Mouse (Mus musculus) ovary, postnatal 14 days (tissue): ENCODE results near the gene St6galnac6.

Experiments
- DNase-seq: peaks from one replicate; pipeline ENCODE4 v3.0.0; 2022; ENCODE audit warnings: low spot score

St6galnac6 gene

DNA sequence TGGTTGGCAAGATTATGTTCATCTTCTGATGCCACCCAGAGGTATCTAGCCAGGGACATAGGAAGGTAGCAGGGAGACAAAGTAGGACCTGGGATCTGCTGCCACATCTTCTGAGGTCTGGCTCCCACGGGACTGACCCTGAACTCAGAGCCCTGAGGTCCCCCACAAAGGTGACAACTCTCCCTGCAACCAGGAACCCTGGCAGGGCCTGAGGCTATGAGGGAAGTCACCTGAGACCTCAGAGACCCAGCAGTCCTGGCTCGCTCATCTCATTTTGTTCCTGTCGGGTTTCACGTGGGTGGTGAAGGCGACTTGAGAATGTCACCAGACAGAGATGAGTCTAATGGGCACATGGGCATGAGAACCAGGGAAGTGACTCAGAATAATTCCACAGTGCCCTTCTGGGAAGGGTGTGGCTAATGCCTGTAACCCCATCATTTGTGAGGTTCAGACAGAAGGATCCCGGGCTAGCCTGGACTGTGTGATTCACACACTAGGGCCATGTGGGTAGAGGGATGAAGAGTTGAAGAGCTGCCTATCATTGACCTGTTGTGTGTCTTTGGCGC, 14.3 kb upstream of the St6galnac6 start:
- DNase-seq: no peak

DNA sequence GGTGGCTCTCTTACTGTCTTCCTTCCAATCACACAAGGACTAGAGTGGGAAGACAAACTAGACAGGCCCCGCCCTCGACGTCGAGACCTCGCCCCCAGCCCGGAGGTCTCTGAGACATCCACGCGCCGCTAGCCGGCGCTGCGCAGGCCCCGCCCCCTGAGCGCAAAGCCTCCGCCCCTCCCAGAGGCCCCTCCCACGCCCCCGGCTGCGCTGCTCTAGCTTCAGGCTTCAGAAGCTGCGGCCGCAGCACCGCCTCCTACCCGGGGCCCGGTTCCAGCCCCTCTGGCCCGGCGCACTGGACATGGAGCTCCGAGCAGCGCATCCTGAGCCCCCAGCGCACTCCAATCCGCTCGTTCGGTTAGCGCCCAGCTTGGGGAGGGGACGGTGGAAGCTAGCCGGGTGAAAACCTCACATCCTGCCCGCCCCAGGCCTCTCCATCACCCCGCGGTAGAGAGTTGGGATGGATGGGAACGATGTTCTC, 12.6 kb upstream of the St6galnac6 start, which contains the start of gene St6galnac4:
Gene St6galnac4, plus strand, starts transcription at position 225 of the 481 bp plus-strand sequence.
- peak; percentile 77 for DNase-seq

DNA sequence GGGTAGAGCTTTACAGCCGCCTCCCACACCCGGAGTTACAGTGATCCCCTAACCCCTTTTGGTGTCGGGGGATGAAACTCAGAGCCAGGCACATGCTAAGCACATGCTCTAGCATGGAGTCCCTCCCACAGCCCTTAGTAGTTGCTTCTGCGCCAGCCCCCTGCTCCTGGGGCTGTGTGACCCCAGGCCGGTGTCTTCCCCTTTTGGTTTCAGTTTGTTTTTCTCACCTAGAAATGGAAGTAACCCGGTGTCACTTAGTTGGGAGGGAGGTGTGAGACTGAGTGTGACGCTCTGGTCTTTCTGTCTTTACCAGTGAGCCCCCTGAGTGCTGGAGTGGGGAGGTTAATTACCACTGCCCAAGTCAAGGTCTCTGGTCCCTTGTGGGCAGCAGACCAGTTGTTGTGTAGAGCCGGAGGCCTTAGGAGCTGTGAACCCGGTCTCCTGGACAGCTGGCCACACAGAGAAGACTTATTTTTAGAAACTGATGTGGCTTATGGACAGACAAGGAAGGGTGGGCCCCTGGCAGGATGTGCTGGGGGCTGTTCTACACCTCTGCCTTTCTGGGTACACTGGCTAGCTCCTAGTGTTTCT, 11.7 kb upstream of the St6galnac6 start:
- no peak for DNase-seq

DNA sequence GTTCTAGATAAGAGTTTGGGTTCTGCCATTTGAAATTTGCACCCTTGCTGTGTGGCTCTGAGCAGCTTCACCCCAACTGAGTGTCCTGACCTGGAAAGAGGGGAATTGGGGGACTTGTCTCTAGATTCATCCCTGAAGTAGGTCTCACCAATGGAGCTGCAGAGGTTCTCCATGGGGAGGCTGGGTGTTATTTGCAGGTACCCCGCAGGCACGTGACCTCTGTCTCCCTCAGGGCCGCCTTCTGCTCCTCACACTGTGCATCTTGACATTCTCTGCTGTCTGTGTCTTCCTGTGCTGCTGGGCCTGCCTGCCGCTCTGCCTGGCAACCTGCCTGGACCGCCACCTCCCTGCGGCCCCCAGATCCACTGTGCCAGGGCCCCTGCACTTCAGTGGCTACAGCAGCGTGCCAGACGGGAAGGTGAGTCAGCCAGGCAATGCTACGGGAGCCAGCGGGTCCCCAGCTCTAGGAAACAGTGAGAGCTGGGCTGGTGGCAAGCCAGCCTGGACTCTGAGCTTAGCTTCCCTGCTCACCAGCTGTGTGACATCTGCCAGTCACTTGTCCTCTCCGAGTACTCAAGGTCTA, 10.2 kb upstream of the St6galnac6 start:
- no peak for DNase-seq

DNA sequence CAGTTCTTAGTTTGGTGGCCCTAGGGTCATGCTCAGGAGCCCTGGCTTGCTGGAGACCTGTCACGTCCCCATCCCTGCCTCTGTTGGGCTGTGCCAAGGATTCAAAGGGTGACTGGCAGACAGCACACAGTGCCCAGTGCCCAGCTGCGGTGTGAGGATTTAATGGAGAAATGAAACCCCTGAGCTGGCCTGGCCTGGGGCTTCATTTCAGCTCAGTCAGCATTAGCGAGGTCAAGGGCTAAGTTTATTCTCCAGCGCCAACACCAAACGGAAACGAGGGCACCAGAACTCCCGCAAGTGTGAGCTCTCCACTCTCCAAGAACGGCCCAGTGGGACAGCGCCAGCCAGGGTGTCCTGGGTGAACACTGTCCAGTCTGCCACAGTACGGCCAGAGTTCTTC, 9.3 kb upstream of the St6galnac6 start:
- DNase-seq: no peak

DNA sequence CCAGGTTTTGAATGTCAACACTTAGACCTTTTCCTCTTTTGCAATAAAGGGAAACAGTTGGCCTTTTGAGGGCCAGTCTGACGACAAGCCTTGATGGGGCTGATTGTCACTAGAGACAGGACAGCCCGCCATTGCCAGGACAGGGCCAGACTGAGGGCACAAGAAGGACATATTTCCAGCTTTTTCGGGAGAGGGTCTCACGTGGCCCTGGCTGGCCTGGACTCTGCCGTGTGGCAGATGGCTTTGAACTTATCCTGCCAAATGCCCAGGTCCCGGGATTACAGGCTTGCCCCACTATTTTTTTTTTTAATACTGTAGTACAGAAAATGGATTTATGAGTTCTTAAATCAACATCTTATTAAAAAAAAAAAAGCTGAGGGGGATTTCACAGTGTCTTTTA, 8.3 kb upstream of the St6galnac6 start:
- no peak for DNase-seq

DNA sequence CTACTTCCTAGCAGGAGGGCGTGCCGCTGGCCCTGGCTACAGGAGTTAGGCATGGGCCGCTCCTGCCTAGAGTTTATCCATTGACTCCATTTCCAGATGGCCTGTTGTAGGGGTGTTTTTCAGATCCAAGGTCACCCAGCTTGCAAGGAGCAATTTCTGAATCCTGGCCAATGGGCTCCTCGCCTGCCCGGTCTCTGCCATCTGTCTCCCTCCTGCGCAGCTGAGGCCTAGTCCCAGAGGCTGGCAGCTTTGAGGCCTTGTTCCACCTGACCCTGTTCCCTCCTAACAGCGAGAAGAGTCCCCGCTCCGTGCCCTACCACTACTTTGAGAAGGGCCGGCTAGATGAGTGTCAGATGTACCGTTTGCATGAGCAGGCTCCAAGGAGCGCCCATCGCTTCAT, 2.8 kb upstream of the St6galnac6 start:
- no peak for DNase-seq

DNA sequence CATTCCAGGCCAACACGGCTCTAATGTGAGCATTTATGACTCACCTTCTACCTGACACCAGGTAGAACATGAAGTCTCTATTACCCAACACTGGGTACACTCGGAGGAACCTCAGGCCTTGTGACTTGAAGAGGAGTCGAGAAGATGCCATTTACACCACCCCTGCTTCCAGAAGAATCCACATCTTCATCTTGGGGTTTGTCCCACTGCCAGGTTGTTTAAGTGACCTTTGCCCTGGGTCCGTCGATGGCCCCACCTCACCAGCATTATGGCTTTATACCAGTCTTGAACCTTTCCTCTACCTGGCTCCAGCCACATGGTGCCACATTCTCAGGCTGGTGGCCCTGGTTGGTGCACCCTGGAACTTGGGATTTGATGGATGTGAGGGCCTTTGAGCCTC, 2.3 kb upstream of the St6galnac6 start:
- no peak for DNase-seq

DNA sequence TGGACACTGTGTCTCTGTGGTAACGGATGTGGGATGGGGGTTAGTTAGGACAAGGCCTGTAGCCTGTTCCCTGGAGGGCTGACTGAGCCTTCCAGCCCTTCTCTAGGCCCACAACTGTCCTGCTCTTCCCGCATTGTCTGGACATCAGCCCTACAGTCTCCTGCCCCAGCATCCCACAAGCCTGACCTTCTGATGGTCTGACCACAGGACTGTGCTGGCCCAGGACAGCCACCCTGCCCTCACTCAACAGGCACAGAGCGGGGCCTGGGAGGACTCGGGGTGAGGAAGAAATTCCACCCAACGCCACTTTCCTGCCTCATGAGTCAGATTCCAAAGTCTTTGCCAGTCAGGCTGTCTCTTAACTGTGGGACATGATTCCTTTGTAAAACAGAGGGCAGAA, 1.8 kb upstream of the St6galnac6 start:
- no peak for DNase-seq

DNA sequence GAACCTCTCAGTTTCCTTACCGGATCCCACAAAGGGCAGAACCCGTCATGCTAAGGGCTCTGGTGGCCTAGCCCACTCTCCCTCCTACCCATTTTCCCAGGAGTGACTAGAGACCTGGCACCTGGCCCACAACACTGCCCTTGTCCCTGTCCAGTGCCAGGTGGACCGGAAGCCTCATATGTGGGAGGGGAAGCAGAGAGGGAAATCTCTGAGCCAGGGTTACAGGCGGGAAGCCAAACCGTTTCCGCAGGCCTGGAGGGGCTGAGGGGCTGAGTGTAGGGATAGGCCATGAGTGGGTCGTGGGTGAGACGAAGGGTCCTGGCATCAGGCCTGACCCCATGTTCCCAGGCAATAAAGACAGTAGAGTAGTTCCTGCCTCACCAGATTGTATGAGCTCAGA, 1.0 kb upstream of the St6galnac6 start:
- no peak for DNase-seq

DNA sequence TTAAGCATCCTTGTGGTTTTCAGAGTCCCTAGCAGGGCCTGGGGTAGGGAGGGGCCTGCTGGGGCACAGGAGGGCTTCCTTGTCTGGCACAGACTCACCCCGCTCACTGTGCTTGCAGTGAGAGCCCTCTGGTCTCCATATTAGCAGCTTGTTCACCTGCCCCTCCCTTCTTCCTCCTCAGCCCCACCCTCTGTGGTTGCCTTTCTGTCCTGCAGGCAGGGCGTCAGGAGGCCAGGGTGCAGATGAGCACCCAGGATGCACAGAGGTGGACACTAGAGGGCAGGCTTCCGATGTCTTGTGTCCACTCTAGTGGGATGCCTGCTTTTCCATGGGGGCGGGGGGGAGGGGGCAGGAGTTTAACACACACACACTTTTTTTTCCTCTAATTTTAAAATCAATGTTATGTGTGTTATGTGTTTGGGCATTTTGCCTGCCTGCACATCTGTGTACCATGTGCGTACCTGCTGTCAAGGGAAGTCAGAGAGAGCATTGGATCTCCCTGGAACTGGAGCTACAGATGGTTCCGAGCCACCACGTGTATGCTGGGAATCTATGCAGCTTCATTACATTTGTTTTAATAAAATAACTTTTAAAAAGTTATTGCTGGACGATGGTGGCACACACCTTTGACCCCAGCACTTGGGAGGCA, 2.0 kb downstream of the St6galnac6 start:
- no peak for DNase-seq

DNA sequence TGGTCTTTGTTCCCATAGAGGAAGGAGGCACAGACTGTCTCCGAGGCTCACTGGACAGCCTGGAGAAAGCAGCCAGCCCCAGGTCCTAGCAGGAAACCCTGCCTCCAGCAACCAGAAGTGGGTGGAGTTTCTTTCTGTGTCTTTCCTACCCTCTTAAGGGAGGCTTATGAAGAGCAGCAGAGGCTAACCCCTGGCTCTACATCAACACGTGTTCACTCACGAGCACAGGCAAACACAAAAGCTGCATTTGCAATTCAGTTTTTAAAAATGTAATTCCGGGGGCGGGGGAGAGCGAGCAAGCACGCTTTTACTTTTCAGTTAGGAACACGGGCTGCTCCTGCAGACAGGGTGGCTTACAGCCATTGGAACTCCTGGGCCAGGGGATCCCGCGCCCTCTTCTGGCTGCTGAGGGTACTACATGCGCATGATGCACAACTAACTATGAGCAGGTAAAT, 3.1 kb downstream of the St6galnac6 start:
- peak; percentile 93 for DNase-seq

DNA sequence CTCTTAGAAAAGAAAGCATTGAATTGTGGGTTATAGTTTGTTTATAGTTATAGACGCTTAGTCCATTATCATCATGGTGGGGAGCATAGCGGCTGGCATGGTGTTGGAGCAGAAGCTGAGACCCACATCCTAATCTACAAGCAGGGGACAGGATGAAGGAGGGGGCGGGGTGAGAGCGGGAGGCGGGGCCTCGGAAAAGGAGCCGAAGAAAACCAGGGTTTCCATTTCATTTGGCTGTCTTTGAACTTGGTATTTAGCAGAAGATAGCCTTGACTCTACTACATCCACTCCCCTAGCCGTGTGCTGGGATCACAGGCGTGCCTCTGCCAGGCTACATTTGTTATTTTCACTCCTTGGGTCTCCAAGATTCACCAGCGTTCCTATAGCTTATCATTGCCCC, 5.1 kb downstream of the St6galnac6 start:
- no peak for DNase-seq

DNA sequence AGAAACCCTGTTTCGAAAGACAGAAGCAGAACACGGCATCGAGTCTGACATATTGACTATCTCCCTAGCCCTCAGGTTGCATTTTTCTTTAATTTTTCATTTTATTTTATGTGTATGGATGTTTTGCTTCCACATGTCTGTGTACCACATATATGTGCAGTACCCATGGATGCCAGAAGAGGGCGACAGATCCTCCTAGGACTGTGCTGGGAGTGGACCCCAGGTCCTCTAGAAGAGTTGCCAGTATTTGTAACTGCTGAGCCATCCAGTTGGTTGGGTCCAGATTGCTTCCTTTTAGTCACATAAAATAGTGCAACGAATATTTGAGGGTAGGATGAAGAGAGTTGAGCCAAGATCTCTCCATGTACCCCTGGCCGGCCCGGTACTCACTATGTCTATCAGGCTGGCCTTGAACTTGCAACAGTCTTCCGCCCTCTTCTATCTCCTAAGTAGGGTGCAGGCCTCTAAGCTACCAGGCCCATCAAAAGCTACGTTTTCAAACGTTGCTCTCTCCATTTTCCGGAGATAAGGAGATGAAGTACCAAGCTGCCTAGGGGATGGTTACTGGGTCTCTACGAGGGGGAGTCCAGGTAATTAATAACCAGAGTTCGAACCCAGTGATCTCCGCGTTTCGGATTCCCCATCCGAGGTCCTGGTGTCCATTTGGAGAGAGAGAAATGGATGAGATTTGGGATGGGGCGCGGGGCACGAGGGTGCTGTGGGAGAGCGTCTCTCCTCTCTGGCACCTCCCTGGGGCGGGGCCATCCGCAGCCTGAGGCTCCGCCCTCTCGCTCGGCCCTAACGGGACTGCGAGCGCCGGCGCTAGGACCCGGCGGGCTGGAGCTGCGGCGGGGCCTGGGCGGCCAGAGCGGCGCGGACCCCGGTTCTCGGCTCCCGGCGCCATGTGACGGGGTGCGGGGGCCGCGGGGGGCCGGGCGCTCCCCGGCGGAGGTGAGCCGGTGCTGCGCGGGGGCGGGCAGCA, 6.9 kb downstream of the St6galnac6 start:
- peak; percentile 76 for DNase-seq

DNA sequence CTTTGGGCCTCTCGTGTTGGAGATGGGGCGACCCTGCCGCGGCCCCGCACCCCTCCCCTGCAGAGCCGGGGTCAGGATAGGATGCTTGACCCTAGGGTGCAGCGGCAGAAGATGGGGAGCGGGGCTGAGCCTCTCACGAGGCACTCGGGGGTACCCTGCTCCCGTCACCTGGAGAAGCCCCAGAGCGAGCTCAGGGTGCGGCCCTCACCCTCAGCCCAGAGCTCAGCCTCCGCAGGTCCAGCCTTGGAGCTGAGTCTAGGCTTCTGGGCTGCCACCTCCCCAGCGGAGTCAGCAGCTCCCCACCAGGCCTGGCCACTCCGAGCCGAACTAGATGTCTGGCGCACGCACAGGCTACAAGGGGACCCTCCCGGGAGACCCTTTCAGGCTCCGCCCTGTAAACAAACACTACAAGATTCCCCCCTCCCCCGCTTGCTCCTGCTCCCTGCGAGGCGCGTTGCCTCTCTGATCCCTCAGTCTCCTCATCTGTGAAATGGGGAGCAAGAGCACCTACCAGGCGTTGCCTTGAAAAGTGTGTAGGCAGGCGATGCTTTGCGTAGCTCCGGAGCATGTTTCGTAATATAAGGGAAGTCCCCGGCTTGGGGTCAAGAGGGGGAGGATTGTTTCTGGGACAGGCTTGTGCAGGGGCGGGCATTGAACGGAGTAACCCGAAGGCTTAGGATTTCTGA, 7.9 kb downstream of the St6galnac6 start:
- no peak for DNase-seq

DNA sequence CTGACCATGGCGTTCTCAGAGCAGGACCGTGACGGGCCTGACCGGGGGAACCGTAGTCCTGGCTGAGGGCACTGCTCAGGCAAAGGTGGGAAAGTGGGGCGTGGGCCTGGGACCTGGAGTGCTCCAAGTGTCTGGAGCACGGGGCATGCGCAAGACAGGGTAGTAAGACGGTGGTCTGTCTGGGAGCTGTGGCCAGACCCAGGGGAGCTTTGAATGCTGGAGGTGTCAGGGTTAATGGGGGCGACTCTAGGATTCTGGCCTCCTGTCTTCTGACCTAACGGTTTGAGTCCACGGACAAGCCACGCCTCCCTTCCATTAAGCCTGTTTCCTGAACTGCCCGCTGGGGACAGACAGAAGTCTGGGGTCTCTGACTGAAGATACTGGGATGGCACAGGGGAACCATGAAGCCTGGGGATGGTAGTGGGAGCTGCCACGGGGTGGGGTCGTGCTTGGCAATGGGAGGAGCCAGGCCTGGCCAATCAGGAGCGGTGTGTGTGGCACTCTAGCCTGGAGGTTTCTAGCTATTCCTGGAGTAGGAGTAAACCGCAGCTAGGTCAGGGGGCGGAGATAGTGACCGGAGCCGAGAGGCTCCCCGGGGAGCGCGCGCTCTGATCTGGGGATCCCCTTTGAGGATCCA, 8.8 kb downstream of the St6galnac6 start:
- peak; percentile 63 for DNase-seq

DNA sequence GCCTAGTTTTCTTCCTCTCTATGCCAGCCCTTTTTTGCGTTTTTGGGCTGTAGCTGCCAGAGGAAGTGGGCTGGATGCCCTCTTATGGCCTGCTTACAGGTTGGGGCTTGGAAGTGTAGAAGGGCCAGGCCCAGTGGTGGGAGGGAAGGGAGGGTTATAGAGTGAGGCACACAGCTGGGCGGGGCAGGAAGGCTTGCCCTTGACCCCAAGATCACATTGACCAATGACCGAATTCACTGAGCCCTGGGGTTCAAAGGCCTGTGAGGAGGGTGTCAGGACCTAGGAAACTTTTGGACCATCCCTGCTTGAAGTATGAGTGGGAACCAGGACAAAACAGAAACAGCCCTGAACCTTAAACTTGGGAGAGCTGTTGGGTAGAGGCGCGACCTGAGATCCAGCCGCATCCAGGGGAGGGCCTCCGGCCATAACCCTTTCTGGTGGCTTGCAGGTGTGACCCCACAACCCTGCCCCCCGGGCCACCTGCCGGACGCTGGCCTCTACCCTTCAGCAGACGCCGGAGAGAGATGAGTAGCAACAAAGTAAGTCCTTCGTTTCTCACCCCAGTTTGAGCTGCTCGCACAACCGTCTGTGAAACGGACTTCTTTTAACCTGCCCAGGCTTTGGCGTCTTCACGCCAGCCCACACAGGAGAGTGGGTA, 9.4 kb downstream of the St6galnac6 start:
- no peak for DNase-seq

DNA sequence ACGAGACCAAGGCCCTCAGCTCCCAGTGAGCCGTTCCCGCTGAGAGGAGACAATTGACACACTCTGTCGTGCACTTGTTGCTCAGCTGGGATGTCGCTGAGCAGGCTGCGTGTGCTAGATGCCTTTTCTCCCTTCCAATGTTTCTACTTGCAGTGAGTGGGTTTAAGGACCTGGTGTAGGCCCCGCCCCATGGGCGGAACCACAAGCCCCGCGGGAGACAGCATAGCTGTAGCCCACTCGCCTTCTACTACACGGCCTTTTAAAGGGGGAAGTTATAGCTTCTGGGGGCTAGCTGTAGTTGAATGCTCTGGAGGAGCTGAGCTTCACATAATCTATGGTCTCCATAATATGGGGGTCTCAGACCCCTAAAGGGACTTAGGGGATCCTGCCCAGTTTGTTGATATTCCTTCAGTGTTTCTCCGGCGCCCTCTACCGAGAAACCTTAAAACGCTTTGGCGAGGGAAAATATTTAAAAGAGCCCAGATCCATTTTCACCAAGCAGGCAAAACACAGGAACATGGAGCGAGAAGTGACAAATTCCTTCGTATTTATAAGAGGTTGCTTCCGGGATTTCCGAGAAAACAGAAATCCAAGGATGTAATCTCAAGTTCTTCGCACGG, 11.2 kb downstream of the St6galnac6 start:
- DNase-seq: no peak

DNA sequence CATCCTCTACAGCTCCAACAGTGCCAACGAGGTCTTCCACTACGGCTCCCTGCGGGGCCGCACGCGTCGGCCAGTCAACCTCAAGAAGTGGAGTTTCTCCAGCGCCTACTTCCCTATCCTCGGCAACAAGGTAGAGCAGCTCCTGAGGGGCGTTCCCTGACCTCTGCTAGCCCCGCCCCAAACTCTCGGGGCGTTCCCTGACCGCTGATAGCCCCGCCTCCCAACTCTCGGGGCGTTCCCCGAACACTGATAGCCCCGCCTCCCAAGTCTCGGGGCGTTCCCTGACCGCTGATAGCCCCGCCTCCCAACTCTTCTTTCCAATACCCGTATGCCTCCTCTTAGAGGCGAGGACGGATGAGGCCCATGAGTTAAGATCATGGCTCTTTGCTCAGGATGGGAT, 12.8 kb downstream of the St6galnac6 start:
- no peak for DNase-seq

DNA sequence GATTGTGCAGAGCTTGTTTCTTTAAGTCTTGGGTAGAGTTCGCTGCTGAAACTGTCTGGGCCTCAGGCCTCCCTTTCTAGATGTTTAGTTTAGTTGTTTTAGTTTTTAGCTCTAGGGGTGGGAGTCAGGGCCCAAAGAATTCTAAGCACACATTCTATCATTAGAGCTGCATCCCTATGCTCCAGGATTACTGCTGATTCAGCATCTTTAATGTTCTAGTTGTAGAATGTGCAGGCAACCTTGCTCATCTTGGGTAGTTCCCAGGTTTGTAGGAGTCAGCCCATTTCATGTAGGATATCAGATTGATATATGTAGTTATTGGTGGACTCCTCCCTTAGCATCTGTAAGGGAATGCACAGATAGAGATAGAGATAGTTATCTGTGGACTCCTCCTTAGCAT, 17.6 kb downstream of the St6galnac6 start:
- DNase-seq: no peak
